Mouse (Mus musculus) layer of hippocampus, postnatal 36 days (tissue): ENCODE results near the gene Adcy10. TPM values are rescaled to one million over a fixed set of nuclear protein-coding genes. Genes with fewer than 3 reads are reported as not detected.

Experiments used
- DNase-seq, 2 experiments: peaks; one replicate each; pipeline ENCODE4 v3.0.0; 2022
- total RNA-seq, 2 experiments: library from RNA; stranded (reverse); gene quantifications; 2 replicates each; pipeline ENCODE4 v1.2.3; 2021

Adcy10 gene
- total RNA-seq, 2 experiments from 2014 or later = 0.42 to 0.63 TPM

- DNase-seq = no peak
Measured at GRCm38 (mm10) chr1:165604203-165604602, 119.2 kb downstream of the Adcy10 start.

- no peak for DNase-seq
Measured at GRCm38 (mm10) chr1:165605108-165605507, 120.1 kb downstream of the Adcy10 start.

- DNase-seq = no peak
Measured at GRCm38 (mm10) chr1:165605774-165606173, 120.8 kb downstream of the Adcy10 start.

GRCm38 (mm10) chr1:165608904-165609303 is 123.9 kb downstream of the Adcy10 start:
- no peak for DNase-seq

- no peak for DNase-seq
Measured at GRCm38 (mm10) chr1:165609495-165610320, 124.7 kb downstream of the Adcy10 start.

GRCm38 (mm10) chr1:165610321-165610999 is 125.5 kb downstream of the Adcy10 start:
- DNase-seq = no peak

GRCm38 (mm10) chr1:165612714-165613113 is 127.7 kb downstream of the Adcy10 start:
- no peak for DNase-seq

GRCm38 (mm10) chr1:165613926-165614325 is 128.9 kb downstream of the Adcy10 start:
- DNase-seq = no peak

GRCm38 (mm10) chr1:165614793-165615192 is 129.8 kb downstream of the Adcy10 start:
- no peak for DNase-seq

- DNase-seq = no peak
Measured at GRCm38 (mm10) chr1:165616652-165617051, 131.7 kb downstream of the Adcy10 start.

GRCm38 (mm10) chr1:165617166-165617891 is 132.3 kb downstream of the Adcy10 start:
- no peak for DNase-seq

- peak; percentile 29 to 37 for DNase-seq
Measured at GRCm38 (mm10) chr1:165618201-165618624, 133.2 kb downstream of the Adcy10 start.

GRCm38 (mm10) chr1:165625058-165625457 is 140.1 kb downstream of the Adcy10 start:
- DNase-seq = no peak

- no peak for DNase-seq
Measured at GRCm38 (mm10) chr1:165625896-165626295, 140.9 kb downstream of the Adcy10 start.

Other genes starting within 250 kb of the Adcy10 start
- 10 to 100 TPM; 65.9 to 73.3 TPM for gene Tiprl, start 248.2 kb upstream of the Adcy10 start, total RNA-seq
- 10 to 100 TPM; 69.1 to 82.3 TPM for gene Gpr161, start 189.4 kb upstream of the Adcy10 start, total RNA-seq
- 10 to 100 TPM; 87.4 to 91.4 TPM for gene Dcaf6, start 24.7 kb upstream of the Adcy10 start, total RNA-seq
- 100 to 1,000 TPM; 138 to 150 TPM for gene Mpc2, start 24.5 kb upstream of the Adcy10 start, total RNA-seq
- gene Mpzl1, start 149.4 kb downstream of the Adcy10 start, total RNA-seq = 10 to 100 TPM; 35.7 to 39.6 TPM
- gene Rcsd1, start 224.6 kb downstream of the Adcy10 start, total RNA-seq = 1 to 10 TPM; 3.7 to 4.8 TPM